Mouse (Mus musculus) olfactory bulb, adult 2 months (tissue): Measurements from ENCODE around the gene Eif1.

Source experiments
- CTCF ChIP-seq: fragments of 200-500 bp; IDR thresholded peaks from 2 replicates; pipeline ENCODE4 v1.5.1; 2012; ENCODE audit warnings: low read depth, mild to moderate bottlenecking, low read length, moderate library complexity; ENCODE audit not compliant: insufficient read depth
- POLR2A ChIP-seq: fragments of 200-500 bp; IDR thresholded peaks from 2 replicates; pipeline ENCODE4 v1.6.1; 2012; ENCODE audit warnings: mild to moderate bottlenecking, low read depth, low read length, moderate library complexity; ENCODE audit not compliant: insufficient read depth

DNA sequence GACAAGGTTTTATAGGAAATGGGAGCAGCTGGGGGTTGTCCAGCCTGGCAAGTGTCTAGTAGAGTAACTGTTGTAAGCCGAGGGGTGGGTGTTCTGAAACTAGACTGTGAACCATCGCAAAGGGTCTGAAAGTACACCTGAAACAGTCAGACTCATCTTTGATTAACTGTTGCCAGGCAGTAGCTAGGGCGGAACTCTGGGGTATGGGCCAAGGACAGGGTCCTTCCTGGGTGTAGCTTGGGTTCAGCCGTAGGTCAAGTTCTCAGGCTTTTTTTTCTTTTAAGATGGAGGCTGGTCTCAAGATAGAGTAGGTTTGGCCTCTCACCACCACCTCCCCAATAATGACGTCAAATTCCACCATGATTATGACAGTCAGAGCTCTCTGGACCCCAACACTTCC is 11.8 kb upstream of the Eif1 start:
- TF ChIP-seq CTCF (no peak), POLR2A (no peak)
